Mouse (Mus musculus): ENCODE results near the gene Rgs6. TPM values are rescaled to one million over a fixed set of nuclear protein-coding genes. Genes with fewer than 3 reads are reported as not detected.

Rgs6 gene
- polyA plus RNA-seq, 1 experiment: 0.40 TPM

GRCm38 (mm10) chr12:83208841-83209240 is 620.7 kb downstream of the Rgs6 start:
- no peak for DNase-seq (ENCODE audit: low read depth, low spot score)
- 64% methylated on average over 6 of the region's 6 CpGs for WGBS

DNA sequence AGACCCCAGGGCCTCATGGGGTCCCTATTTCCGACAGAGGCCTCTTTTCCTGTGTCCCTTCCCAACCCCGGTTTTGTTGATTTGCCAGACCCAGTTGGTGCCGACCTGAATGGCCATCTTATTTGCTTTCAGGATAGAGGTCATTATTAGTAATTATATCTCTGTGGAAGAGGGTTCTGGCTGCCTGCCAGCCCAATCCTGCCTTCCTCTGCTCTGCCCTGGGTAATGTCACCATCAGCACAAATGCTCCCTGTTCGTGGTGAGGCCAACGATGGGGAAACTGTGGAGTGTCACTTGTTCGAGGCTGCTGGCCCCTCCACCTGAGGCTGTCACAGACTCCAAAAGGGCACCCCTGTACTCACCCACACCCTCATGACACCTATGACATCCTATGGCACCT is 621.4 kb downstream of the Rgs6 start:
- no peak for DNase-seq (ENCODE audit: low read depth, low spot score)
- 32% methylated on average over 6 of the region's 6 CpGs for WGBS

DNA sequence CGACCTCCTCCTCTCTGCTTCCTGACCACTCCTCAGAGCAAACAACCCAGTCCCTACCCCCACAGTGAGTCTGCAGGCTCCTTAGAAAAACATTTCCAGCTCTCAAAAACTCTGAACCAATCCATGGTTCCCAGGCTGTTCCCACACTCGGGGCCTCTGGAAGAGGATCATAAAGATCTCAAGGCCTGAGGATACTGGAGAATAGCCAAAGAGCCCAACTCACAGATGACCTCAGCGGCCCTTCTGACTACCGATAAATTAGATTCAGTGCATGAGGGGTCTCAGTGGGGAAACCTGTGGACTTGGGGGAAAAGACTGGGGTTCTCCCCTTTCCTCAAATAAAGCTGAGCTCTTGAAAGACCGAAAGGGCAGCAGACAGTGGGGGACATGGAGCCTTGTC is 622.2 kb downstream of the Rgs6 start:
- DNase-seq (ENCODE audit: low read depth, low spot score): no peak
- WGBS: 51% methylated on average over 5 of the region's 5 CpGs

- DNase-seq (ENCODE audit: low read depth, low spot score): no peak
- 78% methylated on average over 3 of the region's 3 CpGs for WGBS
These were observed 622.6 kb downstream of the Rgs6 start for GRCm38 (mm10) chr12:83210735-83211134.

GRCm38 (mm10) chr12:83211146-83211822 is 623.2 kb downstream of the Rgs6 start:
- DNase-seq (ENCODE audit: low read depth, low spot score): no peak
- 69% methylated on average over 7 of the region's 7 CpGs for WGBS
